Mouse (Mus musculus): ENCODE results near the gene Eif1.
"Not testable (repeated sequence)": the region's sequence is repeated elsewhere in the genome, so short reads cannot be mapped to it uniquely, and the experiment has no call there.

The Eif1 gene

GRCm38 (mm10) chr11:100355151-100355951, 35.7 kb downstream of the Eif1 start:
- no peak for DNase-seq

DNA sequence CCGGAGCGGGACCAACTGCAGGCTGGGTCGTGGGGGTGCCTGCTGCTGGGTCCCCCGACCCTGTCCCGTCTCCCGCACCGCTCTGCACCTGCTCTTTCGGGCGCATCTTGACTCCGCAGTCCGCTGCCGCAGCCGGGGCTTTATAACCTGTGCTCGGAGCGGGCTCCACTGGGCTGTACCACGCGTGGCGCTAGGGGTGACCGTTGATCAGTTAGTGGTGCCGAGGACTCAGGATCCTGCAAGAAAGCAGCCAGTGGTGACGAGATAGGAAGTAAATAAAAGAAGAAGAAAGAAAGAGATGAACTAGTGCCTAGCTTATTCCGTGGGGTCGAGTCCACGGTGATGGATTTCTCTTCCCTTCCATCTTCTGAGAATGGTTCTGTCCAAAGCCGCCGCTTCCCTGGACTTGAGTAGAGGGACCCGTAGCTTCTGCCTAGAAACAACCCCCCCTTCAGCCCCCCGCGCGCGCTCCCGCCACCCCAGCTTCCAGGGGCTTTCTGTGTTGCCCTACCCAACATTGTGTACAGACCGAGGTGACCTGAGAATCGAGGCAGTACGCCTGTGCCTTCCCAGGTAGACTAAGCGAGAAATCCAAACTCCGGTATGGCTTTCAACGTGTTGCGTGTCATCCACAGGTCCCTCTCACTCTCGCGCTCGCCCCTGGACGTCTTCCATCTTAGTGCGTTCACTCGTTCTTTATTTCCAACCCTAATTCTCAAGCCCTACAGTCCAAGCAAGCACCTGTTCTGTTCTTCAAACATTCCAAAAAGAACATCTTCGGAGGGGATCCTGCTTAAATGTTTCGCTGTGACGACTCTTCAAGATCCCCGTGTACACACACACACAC, 36.5 kb downstream of the Eif1 start, which contains the start of gene Hap1:
Gene Hap1, minus strand, starts transcription at position 157 of the 847 bp plus-strand sequence.
- peak; percentile 72 for DNase-seq

- DNase-seq = no peak
Measured at GRCm38 (mm10) chr11:100356819-100357211, 37.1 kb downstream of the Eif1 start.

GRCm38 (mm10) chr11:100357408-100357807, 37.7 kb downstream of the Eif1 start:
- no peak for DNase-seq

- no peak for DNase-seq
Measured at GRCm38 (mm10) chr11:100360175-100360574, 40.5 kb downstream of the Eif1 start.

- DNase-seq = not testable (repeated sequence)
Measured at GRCm38 (mm10) chr11:100361059-100361458, 41.4 kb downstream of the Eif1 start.

DNA sequence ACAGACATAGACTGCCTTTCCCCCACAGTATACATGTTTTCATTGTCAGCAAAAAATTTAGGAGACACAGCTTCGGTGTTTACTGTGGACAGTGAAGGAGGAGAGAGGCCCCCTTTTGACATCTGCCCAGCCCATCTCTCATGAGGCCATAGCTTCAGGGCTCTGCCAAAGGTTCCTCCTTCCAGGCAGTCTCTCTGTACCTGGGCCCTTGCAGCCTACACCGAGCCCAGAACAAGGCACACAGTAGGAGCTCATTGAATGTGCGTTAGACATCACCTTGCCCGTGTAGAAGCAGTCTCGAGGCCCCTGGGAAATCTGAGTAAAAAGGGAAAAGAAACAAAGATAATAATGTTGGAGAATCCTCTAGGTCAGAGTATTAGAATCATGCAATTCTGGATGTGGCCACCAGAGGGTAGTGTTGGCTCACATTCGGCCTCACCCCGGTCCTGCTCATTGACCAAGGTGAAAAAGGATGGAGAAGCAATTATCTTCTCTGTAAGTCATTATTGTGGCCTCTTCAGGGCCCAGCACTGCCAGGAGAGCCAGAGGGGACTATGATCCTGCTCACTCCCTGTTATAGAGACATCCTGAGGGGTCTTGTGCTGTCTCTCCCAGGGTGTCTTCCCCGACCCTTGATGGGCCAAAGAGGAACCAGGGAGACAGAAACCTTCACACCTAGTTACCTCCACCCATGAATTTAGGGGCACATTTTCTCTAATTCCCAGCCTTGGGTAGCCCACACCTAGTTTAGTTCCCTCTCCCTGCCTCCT, 42.7 kb downstream of the Eif1 start:
- peak; percentile 87 for DNase-seq

DNA sequence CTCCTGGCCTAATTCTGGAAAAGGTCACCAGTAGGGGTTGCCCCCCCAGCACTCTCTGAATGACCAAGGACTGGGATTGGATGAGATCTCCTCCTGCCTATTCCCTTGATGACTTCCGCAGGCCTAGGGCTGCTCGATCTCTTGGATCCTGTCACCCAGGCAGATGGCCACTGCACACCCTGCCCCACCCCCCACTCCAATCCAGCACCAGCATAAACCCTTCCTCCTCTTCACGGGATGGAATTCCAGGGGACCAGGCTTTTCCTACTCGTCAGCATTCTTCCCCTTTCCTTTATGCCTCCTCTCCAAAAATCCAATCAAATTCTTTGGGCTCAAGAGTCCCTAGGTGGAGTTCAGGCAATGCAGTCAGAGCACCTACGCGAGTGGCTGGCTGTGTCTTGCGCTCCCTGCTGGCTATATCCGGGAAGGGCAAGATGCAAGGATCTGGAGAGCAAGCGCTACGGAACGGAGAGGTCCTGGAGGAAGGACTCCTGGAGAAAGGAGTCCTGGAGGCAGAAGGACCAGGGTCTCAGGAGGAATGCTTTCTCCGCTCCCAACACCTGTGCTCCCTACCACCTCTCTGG, 43.4 kb downstream of the Eif1 start:
- DNase-seq = peak; percentile 84

GRCm38 (mm10) chr11:100369145-100369544, 49.5 kb downstream of the Eif1 start:
- no peak for DNase-seq

DNA sequence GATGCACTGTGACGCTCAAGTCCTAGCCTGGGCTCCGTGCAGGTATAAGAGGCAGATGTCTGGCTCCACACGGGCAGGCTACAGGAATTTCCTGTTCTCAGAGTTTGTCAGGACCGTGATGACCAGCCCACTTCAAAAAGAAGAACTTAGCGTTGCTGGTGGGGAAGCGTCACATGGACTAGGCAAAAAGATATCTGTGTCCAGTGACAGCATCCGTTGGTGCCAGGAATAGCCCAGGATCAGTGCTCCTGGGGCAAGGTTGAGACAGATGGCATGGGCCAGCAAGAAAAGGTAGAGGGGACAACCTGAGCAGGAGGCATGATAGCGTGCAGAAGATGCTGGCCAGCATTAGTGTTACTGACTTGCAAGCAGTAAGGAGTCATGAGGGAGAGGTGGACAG, 50.1 kb downstream of the Eif1 start:
- DNase-seq = no peak

All from lung, postnatal 14 days (tissue).